Comparison of ENCODE assay signal across 14 mouse cellular contexts in genomic region chr6:145592036-145592435, GRCm38 (mm10). TPM values are rescaled to one million over a fixed set of nuclear protein-coding genes. Genes with fewer than 3 reads are reported as not detected.
DNase-seq lines count a peak whose midpoint lies in the region; ATAC-seq and TF ChIP-seq lines count a peak whose summit lies in the region.
"Had no signal": no experiment of that assay in that cellular context is flagged by ENCODE, and none has a peak within 500 bp of the region (broad histone marks: within the 10 kb centered on the region; RNA-seq: fewer than 3 reads in every experiment).

No protein-coding gene starts in this region.

- no peak overlapping the region for H3K4me3 ChIP-seq in forebrain, embryonic 13.5 days
- H3K4me3 ChIP-seq in forebrain, postnatal 0 days (ENCODE audit: low read depth, low read length) = no peak overlapping the region
- H3K4me3 ChIP-seq in kidney, postnatal 0 days (replicated peaks; ENCODE audit: low read depth, low read length) = no peak overlapping the region
- H3K4me3 ChIP-seq in hindbrain, postnatal 0 days (ENCODE audit: low read length) = no peak overlapping the region
- H3K4me3 ChIP-seq: heart, embryonic 12.5 days had no signal

- WGBS in forebrain, embryonic 13.5 days = 82% methylated on average over 6 of the region's 6 CpGs
- WGBS in forebrain, postnatal 0 days = 75% methylated on average over 6 of the region's 6 CpGs
- 68% methylated on average over 6 of the region's 6 CpGs for WGBS in kidney, postnatal 0 days
- 73% methylated on average over 6 of the region's 6 CpGs for WGBS in hindbrain, postnatal 0 days

- no peaks in the 10 kb centered on the region for H3K4me1 ChIP-seq in forebrain, embryonic 13.5 days
- H3K4me1 ChIP-seq in forebrain, postnatal 0 days (ENCODE audit: insufficient read depth) = peaks cover 6% of the 10 kb centered on the region; the same call in 1 of the 2 replicates
- H3K4me1 ChIP-seq in kidney, postnatal 0 days (replicated peaks; ENCODE audit: insufficient read depth, low read length) = peaks cover 13% of the 10 kb centered on the region
- no peaks in the 10 kb centered on the region for H3K4me1 ChIP-seq in hindbrain, postnatal 0 days (ENCODE audit: insufficient read depth, low read length)

- no peaks in the 10 kb centered on the region for H3K27me3 ChIP-seq in forebrain, embryonic 13.5 days
- H3K27me3 ChIP-seq in forebrain, postnatal 0 days (ENCODE audit: insufficient read depth, low read length) = no peaks in the 10 kb centered on the region
- no peaks in the 10 kb centered on the region for H3K27me3 ChIP-seq in kidney, postnatal 0 days (ENCODE audit: insufficient read depth, low read length)
- H3K27me3 ChIP-seq in hindbrain, postnatal 0 days (ENCODE audit: insufficient read depth, low read length) = no peaks in the 10 kb centered on the region
- H3K27me3 ChIP-seq: heart, embryonic 12.5 days had no signal

- intact Hi-C loops in gastrocnemius, postnatal 14 days (cut with DNase I; ENCODE audit: low total_unique reads) = no loop called here

- peak; percentile 41; the same call in 1 of the 2 replicates for ATAC-seq in forebrain, embryonic 13.5 days
- ATAC-seq in forebrain, postnatal 0 days = no peak; the same call in 1 of the 2 replicates
- no peak for ATAC-seq in kidney, postnatal 0 days (replicated peaks; ENCODE audit: low FRiP score, low read depth)
- no peak for ATAC-seq in hindbrain, postnatal 0 days
- 0 out of 2 replicates have a peak, but pooled peaks have one; percentile 13 for ATAC-seq in monocyte, adult 5-6 weeks (replicated peaks; ENCODE audit: insufficient number of reproducible peaks, low FRiP score, low TSS enrichment, poor library complexity, severe bottlenecking)

- no peak overlapping the region for H3K9ac ChIP-seq in forebrain, embryonic 13.5 days
- H3K9ac ChIP-seq in forebrain, postnatal 0 days = no peak overlapping the region
- H3K9ac ChIP-seq in kidney, postnatal 0 days (ENCODE audit: low read depth, low read length) = no peak overlapping the region
- no peak overlapping the region for H3K9ac ChIP-seq in hindbrain, postnatal 0 days (replicated peaks; ENCODE audit: low read length)
- H3K9ac ChIP-seq: heart, embryonic 12.5 days had no signal

- H3K36me3 ChIP-seq in forebrain, embryonic 13.5 days (ENCODE audit: poor library complexity, severe bottlenecking) = no peaks in the 10 kb centered on the region
- no peaks in the 10 kb centered on the region for H3K36me3 ChIP-seq in forebrain, postnatal 0 days (ENCODE audit: insufficient read depth)
- H3K36me3 ChIP-seq in kidney, postnatal 0 days (ENCODE audit: insufficient read depth, low read length) = no peaks in the 10 kb centered on the region
- no peaks in the 10 kb centered on the region for H3K36me3 ChIP-seq in hindbrain, postnatal 0 days (ENCODE audit: insufficient read depth, low read length)
- H3K36me3 ChIP-seq: heart, embryonic 12.5 days had no signal

- no peak overlapping the region for H3K4me2 ChIP-seq in forebrain, embryonic 13.5 days
- H3K4me2 ChIP-seq in forebrain, postnatal 0 days (ENCODE audit: low read depth) = no peak overlapping the region
- H3K4me2 ChIP-seq in kidney, postnatal 0 days (ENCODE audit: low read length) = no peak overlapping the region
- no peak overlapping the region for H3K4me2 ChIP-seq in hindbrain, postnatal 0 days (ENCODE audit: low read depth, low read length)
- H3K4me2 ChIP-seq: heart, embryonic 12.5 days had no signal

- TF ChIP-seq CTCF in forebrain, postnatal 0 days (IDR thresholded peaks at IDR 0.05; ENCODE audit: low read depth) = no peak
- TF ChIP-seq CTCF in kidney, postnatal 0 days (IDR thresholded peaks at IDR 0.05; ENCODE audit: low read depth) = no peak
- no peak for TF ChIP-seq CTCF in hindbrain, postnatal 0 days (IDR thresholded peaks at IDR 0.05; ENCODE audit: low read depth)

- no peak for DNase-seq in forebrain, postnatal 0 days
- DNase-seq in kidney, postnatal 0 days (ENCODE audit: low spot score) = no peak
- DNase-seq in kidney, adult 18-20 months = no peak
- DNase-seq in hindbrain, postnatal 0 days (ENCODE audit: low spot score) = no peak
- DNase-seq in ovary, postnatal 36 days (ENCODE audit: low spot score) = no peak
- DNase-seq in gastrocnemius, postnatal 14 days = no peak
- DNase-seq: kidney, postnatal 14 days; lung, postnatal 36 days had no signal

- no peak overlapping the region for H3K27ac ChIP-seq in forebrain, embryonic 13.5 days
- no peak overlapping the region for H3K27ac ChIP-seq in forebrain, postnatal 0 days (ENCODE audit: low read depth, low read length)
- H3K27ac ChIP-seq in kidney, postnatal 0 days = peak overlapping the region; percentile 37; the same call in 1 of the 2 replicates
- H3K27ac ChIP-seq in hindbrain, postnatal 0 days = peak overlapping the region; percentile 34; the same call in 1 of the 2 replicates

- no peaks in the 10 kb centered on the region for H3K9me3 ChIP-seq in forebrain, embryonic 13.5 days (replicated peaks)
- no peaks in the 10 kb centered on the region for H3K9me3 ChIP-seq in forebrain, postnatal 0 days (ENCODE audit: low read length)
- H3K9me3 ChIP-seq in kidney, postnatal 0 days (replicated peaks; ENCODE audit: low read length) = no peaks in the 10 kb centered on the region
- no peaks in the 10 kb centered on the region for H3K9me3 ChIP-seq in hindbrain, postnatal 0 days (ENCODE audit: low read length)
- H3K9me3 ChIP-seq: heart, embryonic 12.5 days had no signal

RNA-seq across cellular contexts. Expression of gene Lmntd1, which starts 22.1 kb away (rescaled TPM):
- 0.45 and 0.47 TPM in 2 replicates for polyA plus RNA-seq in forebrain, embryonic 13.5 days (2015; fragmentation: Nextera tagmentation; extraction: Ambion mirVana)
- total RNA-seq in forebrain, postnatal 0 days (2014; rRNA removed) = 1.4 and 2.1 TPM in 2 replicates
- polyA plus RNA-seq in forebrain, postnatal 0 days (2015; fragmentation: Nextera tagmentation; extraction: Ambion mirVana) = 1.1 and 1.3 TPM in 2 replicates
- 2.6 and 3.0 TPM in 2 replicates for polyA plus RNA-seq in kidney, postnatal 0 days (2015; fragmentation: Nextera tagmentation; extraction: Ambion mirVana)
- 1.2 and 1.5 TPM in 2 replicates for total RNA-seq in hindbrain, postnatal 0 days (2014; rRNA removed)
- polyA plus RNA-seq in hindbrain, postnatal 0 days (2015; fragmentation: Nextera tagmentation; extraction: Ambion mirVana) = 1.8 and 2.3 TPM in 2 replicates
- not detected in 3 replicates for total RNA-seq in monocyte, adult 5-6 weeks (2017)
- under 1 TPM; 0.16 to 0.43 TPM for total RNA-seq in gastrocnemius, postnatal 14 days (2021)

RNA-seq across cellular contexts. Expression of gene Tuba3b, which starts 23.5 kb away (rescaled TPM):
- not detected in 2 replicates for polyA plus RNA-seq in forebrain, embryonic 13.5 days (2015; fragmentation: Nextera tagmentation; extraction: Ambion mirVana)
- total RNA-seq in forebrain, postnatal 0 days (2014; rRNA removed) = not detected in 2 replicates
- not detected in 2 replicates for polyA plus RNA-seq in forebrain, postnatal 0 days (2015; fragmentation: Nextera tagmentation; extraction: Ambion mirVana)
- not detected in 2 replicates for polyA plus RNA-seq in kidney, postnatal 0 days (2015; fragmentation: Nextera tagmentation; extraction: Ambion mirVana)
- total RNA-seq in hindbrain, postnatal 0 days (2014; rRNA removed) = 0.11 TPM in 1 of 2 replicates, not detected in the other
- not detected in 2 replicates for polyA plus RNA-seq in hindbrain, postnatal 0 days (2015; fragmentation: Nextera tagmentation; extraction: Ambion mirVana)
- total RNA-seq in monocyte, adult 5-6 weeks (2017) = 1.1 TPM in 1 of 3 replicates, not detected in the others
- not detected for total RNA-seq in gastrocnemius, postnatal 14 days (2021)
- total RNA-seq: left cerebral cortex, adult 8-10 months had no signal
- polyA plus RNA-seq: cortical plate, adult 2 months; heart, embryonic 12.5 days; neural tube, embryonic 14.5 days had no signal

Comparison
In these comparisons a context has a peak if more than half of its experiments do, and no peak if none do; other contexts are left out.
1. ATAC-seq: peak in forebrain, embryonic 13.5 days (single experiment) and monocyte, adult 5-6 weeks (single experiment); none in forebrain, postnatal 0 days (single experiment), kidney, postnatal 0 days (single experiment) and hindbrain, postnatal 0 days (single experiment).
2. H3K27ac ChIP-seq: peak in kidney, postnatal 0 days (single experiment) and hindbrain, postnatal 0 days (single experiment); none in forebrain, embryonic 13.5 days (single experiment) and forebrain, postnatal 0 days (single experiment).